Mouse (Mus musculus) layer of hippocampus, adult 9-11 months (tissue): ENCODE measurements at regions not wholly inside any gene's neighbourhood (a gene's known extent, or its start where the extent isn't known, plus 50 kb on each side); places are given as distances from the start of the nearest gene placed in this dataset.

ENCODE experiments used
- DNase-seq: peaks from one replicate; pipeline ENCODE4 v3.0.0; 2022

DNA sequence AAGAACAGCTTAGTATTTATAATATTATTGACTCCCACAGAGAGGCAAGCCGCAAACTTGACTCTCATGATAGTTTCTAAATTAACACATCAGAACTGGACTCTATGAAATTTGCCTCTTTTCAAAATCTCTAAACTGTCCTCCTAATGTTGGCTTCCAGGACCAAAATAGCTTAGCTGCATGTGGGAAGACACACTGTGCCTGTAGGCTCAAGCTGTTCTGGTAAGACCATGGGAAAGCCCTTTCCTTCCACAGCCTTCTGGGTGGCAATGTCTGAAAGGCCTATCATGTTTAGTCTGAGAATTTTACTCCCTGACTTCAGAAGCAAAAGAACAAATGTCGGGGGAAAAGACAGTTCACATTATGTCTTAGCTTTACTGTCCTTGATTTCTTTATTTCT, 203.1 kb upstream of the Slc8a1 start:
- DNase-seq = peak; percentile 1

DNA sequence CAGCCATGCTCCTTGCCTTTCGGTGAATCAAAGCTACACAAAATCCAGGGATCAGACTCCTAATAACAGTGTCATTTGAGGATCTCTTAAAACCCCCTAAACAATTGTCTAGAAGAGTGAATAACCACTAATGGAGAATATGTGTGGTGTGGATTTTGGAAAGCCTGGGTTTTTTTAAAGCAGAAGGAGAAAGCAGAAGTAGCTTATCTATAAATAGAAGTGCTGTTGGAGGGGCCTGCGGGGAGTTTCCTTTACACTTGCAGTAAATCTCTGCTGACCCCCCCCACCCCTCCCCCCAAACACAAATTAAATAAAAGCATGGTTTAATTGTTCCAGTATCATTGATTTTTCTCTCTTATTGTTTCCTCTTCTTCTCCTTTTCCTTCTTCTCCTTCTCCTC, 192.6 kb upstream of the Slc8a1 start:
- DNase-seq = no peak

DNA sequence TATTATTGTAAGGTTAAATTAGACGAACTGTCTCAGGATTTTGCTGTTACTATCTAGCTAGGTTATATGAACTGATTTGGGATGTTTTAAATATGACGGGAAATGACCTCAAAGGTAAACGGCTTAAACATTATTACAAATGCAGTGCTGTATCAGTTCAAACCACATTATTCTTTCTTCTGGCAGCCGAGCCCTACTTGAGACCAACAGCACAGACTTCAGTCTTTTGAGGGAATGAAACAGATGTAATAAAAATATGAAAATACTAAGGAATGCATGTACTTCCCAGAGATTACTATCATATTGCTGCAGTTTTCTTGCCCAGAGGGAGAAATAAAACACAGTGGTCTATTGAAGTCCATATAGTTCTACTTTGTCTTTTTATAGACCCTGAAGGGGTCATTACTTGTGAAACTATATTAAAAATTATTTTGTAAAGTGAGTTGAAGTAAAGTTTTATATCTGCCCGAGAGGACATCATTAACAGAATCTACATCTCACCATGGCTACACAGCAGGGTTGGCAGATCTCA, 168.4 kb upstream of the Slc8a1 start:
- no peak for DNase-seq

DNA sequence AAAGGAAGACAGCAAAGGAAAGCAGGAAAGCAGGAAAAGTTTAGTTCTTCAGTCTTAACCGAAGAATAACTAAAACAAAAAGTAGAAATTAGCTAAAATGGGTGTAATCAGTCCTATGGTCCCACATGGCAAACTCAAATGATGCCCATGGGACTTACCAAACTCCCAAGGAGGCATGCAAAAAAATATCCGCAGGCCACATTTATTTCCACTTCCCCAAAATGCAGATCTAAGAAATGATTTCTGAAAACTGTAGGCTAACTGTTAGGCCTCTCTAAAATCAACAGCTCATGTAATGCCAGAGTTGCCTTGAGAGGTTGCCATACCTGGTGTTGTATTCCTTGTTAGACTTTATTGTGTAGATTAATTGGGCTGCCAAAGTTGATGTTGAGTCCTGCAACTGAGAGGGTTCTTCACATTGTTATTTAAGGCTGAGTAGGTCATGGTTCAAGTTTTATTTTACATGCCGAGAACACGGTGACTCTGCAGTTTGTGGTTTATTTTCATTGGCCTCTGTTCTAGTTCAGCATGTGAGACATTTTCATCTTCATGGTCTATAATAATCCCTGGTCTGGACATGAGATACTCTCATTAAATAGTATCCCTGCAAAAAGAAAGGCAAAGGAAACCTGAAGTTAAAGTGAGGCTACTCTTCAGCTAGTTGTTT, 164.0 kb upstream of the Slc8a1 start:
- no peak for DNase-seq

DNA sequence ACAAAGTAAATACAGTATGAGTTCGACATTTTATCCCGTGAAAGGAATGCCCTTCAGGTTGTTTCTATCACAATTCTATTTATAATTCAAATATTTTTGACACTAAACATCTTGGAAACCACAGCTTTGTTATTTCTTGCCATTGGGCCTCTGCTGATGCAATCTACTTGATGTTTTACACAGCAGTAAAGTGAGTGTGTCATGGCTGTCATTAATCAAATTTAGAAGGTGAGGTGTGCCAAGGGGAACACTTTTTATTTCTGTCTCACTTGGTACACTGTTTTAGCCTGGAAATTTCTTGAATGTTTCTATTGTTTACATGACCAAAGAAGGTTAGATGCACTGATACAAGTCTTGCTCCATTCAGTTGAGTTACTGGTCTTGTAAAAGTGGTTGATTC, 160.8 kb upstream of the Slc8a1 start:
- DNase-seq = no peak

DNA sequence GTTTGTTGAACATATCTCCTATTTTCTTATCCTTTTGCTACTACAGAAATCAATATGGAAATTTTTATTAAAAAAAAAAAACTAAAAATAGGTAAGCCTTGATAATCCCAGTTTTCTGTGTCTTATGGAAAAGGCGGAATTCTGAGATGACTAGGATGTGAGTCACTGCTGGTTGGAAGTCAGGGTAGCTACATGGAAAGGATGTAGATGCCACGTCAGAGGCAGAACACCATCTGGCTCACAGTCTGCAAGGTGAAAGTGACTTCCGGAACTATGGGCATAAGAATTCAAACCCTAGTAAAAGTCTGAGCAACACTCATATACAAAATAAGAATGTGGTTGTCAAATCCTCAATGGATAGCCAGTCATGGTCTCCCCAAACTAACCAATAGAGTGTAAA, 140.0 kb upstream of the Slc8a1 start:
- DNase-seq = no peak

DNA sequence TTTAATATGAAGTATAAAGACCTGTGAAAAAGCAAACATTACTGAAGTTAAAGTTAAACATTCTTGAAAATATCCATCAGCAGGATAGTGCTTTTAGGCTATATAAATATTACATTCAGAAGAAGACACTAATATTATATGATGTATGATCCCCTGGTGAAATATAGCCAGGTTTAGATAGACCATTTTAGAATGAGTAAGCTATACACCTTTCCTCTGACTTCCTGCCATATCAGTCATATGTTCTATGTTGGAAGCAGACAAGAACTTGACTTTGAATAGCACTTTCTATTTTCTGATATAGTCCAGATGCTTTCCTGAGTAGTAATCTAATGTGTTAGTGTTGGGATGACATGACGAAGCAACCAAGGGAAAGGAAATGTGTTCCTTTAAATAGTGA, 128.5 kb upstream of the Slc8a1 start:
- no peak for DNase-seq

DNA sequence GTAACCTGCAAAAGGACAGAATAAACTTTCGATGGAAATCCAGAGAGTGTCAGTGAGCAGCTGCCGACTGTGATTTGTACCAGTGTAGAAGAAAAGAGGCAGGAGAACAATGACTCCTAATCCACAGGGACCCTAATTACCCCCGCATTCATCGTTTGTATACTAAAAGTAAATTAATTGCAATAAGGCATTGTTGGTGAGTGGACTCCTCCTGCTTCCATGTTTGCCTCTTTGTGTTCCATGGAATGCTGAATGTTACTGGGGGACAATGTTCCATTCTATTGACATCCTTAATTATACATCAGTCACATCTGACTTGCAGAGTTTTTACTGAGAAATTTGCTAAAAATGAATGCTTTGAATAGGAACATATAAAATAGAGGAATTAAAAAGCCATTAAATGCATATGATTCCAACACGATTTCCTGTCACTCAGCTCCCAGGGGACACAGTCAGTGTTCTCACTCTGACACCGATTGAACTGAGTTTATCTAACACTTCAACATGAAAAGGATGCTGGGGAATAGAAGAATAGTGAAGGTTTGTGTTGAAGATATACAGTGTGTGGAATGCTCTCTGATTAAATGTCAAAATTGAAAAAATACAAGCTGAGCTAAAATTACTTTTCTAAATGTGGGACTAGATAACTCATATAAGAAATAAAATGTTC, 111.3 kb upstream of the Slc8a1 start:
- no peak for DNase-seq

DNA sequence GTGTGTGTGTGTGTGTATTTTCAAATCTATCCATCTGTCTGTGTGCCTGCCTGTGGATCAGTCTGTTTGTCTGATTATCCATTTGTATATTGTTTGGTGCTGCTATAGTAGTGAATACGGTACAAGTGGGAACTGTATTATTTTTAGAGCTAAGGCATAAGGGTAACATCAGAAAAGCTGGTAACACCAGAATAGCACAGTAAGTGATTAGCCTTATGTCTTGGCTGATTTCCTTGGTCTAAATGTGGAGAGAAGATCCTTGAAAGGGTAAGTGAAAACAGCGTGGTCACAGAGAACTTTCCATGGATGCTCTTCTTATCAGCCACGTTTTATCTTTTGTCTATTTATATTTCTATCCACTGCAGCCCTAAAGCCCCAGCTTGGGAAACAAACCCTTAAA, 105.6 kb upstream of the Slc8a1 start:
- no peak for DNase-seq

DNA sequence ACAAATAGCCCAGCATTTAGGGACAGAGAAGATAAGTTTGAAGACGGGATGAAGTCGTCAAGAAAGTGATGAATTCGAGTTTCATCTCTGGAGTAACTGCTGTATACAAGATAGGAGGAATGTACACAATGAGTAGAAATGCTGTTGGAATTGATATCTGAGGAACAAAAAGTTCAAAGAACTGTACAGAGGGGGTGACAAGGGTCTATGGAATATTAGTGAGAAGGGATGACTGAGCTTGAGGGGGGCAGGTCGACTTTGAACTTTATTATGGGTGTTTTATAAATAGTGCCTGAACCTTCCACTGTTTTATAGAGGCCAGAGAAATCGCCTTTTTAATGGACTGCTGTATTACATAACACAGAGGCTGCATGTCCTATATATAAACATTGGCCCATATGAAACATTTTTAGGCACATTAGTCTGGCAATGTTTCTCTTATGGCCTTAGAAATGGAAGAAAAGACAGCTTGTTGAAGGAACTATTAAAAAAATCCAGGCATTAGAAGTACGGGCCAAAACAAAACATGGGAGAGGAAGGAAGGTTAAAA, 59.7 kb upstream of the Slc8a1 start:
- no peak for DNase-seq

DNA sequence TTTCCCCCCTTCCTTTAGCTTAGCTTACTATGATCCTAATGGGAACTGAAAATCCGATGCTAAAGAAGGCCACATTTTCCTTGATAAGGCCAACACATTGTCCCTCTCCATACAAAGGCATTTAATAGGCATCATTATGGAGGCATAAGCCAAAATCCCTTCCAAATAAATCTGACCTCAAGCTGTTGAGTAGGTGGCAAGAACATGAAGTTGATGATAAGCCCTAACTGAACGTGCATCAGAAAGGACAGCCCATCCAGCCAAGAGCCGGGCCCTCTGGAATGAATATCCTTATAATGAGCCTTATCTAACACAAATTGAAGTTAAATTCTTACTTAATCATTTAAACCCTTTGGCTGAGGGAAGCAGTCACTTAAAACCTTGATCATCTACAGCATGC, 50.6 kb upstream of the Slc8a1 start:
- no peak for DNase-seq
